12 mouse cellular contexts compared by ENCODE assay signal in the genomic region with DNA sequence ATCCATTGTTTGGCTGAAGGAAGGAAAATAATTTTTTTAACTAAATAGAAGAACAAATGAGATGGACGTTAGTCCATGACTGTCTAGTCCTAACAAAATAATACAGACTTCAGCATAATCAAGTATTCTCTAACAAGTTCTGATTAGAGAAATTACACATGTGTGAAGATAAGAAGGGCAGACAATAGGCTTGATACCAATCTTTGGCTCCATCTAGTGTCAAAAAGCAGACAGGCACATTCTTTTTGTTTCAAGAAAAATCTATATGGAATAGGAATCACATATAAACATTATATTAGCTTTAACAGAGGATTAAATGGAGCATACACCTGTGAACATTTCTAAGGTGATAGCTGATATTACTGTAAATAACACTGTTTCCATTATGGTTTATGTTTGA.
DNase-seq lines count a peak whose midpoint lies in the region; ATAC-seq and TF ChIP-seq lines count a peak whose summit lies in the region.
"Had no signal": no experiment of that assay in that cellular context is flagged by ENCODE, and none has a peak within 500 bp of the region (broad histone marks: within the 10 kb centered on the region; RNA-seq: fewer than 3 reads in every experiment).

No protein-coding gene starts in this region.

- intact Hi-C loops in left cerebral cortex, adult 2 months (cut with DNase I), result loop anchor here (10.0 kb wide), 1 partner anchor 289 kb away; the partner anchor contains the start of gene 6330403K07Rik

- no peak overlapping the region for H3K4me3 ChIP-seq in embryonic facial prominence, embryonic 11.5 days (ENCODE audit: low read depth, low read length)
- no peak overlapping the region for H3K4me3 ChIP-seq in embryonic facial prominence, embryonic 10.5 days
- H3K4me3 ChIP-seq in left cerebral cortex, adult 2 months, result no peak overlapping the region
- no peak overlapping the region for H3K4me3 ChIP-seq in neural tube, embryonic 15.5 days (replicated peaks)
- H3K4me3 ChIP-seq: erythroblast, embryonic 14.5 days; midbrain, embryonic 12.5 days had no signal

- H3K4me1 ChIP-seq in embryonic facial prominence, embryonic 11.5 days (ENCODE audit: control insufficient read depth, insufficient read depth, low read length), result no peaks in the 10 kb centered on the region
- H3K4me1 ChIP-seq in embryonic facial prominence, embryonic 10.5 days, result no peaks in the 10 kb centered on the region
- H3K4me1 ChIP-seq in neural tube, embryonic 15.5 days, result no peaks in the 10 kb centered on the region
- H3K4me1 ChIP-seq: midbrain, embryonic 12.5 days had no signal

- no peak overlapping the region for H3K27ac ChIP-seq in embryonic facial prominence, embryonic 11.5 days (replicated peaks; ENCODE audit: low read depth, low read length)
- no peak overlapping the region for H3K27ac ChIP-seq in embryonic facial prominence, embryonic 10.5 days (replicated peaks)
- H3K27ac ChIP-seq in left cerebral cortex, adult 2 months, result no peak overlapping the region
- H3K27ac ChIP-seq in neural tube, embryonic 15.5 days (replicated peaks), result no peak overlapping the region
- H3K27ac ChIP-seq: midbrain, embryonic 12.5 days had no signal

- TF ChIP-seq CTCF in left cerebral cortex, adult 2 months (IDR thresholded peaks at IDR 0.05), result peak; percentile 81

- no peaks in the 10 kb centered on the region for H3K27me3 ChIP-seq in embryonic facial prominence, embryonic 11.5 days (ENCODE audit: control insufficient read depth, insufficient read depth, low read length)
- H3K27me3 ChIP-seq in embryonic facial prominence, embryonic 10.5 days (replicated peaks; ENCODE audit: low read depth, poor library complexity, severe bottlenecking), result no peaks in the 10 kb centered on the region
- H3K27me3 ChIP-seq in neural tube, embryonic 15.5 days (replicated peaks), result no peaks in the 10 kb centered on the region
- H3K27me3 ChIP-seq: midbrain, embryonic 12.5 days had no signal

- no peaks in the 10 kb centered on the region for H3K36me3 ChIP-seq in embryonic facial prominence, embryonic 11.5 days (replicated peaks; ENCODE audit: control insufficient read depth, insufficient read depth, low read depth, low read length)
- no peaks in the 10 kb centered on the region for H3K36me3 ChIP-seq in embryonic facial prominence, embryonic 10.5 days (replicated peaks)
- no peaks in the 10 kb centered on the region for H3K36me3 ChIP-seq in neural tube, embryonic 15.5 days
- H3K36me3 ChIP-seq: midbrain, embryonic 12.5 days had no signal

- H3K9me3 ChIP-seq in embryonic facial prominence, embryonic 11.5 days (replicated peaks; ENCODE audit: control insufficient read depth, low read length), result no peaks in the 10 kb centered on the region
- no peaks in the 10 kb centered on the region for H3K9me3 ChIP-seq in embryonic facial prominence, embryonic 10.5 days
- no peaks in the 10 kb centered on the region for H3K9me3 ChIP-seq in neural tube, embryonic 15.5 days (replicated peaks)
- H3K9me3 ChIP-seq: midbrain, embryonic 12.5 days had no signal

- H3K4me2 ChIP-seq in embryonic facial prominence, embryonic 11.5 days (ENCODE audit: low read depth, low read length), result no peak overlapping the region
- no peak overlapping the region for H3K4me2 ChIP-seq in neural tube, embryonic 15.5 days
- H3K4me2 ChIP-seq: midbrain, embryonic 12.5 days had no signal

- 38% methylated on average over 1 of the region's 1 CpGs for WGBS in embryonic facial prominence, embryonic 11.5 days
- WGBS in embryonic facial prominence, embryonic 10.5 days, result 32% methylated on average over 1 of the region's 1 CpGs
- WGBS in neural tube, embryonic 15.5 days, result 42% methylated on average over 1 of the region's 1 CpGs

- H3K9ac ChIP-seq in embryonic facial prominence, embryonic 11.5 days (replicated peaks; ENCODE audit: low read length), result no peak overlapping the region
- no peak overlapping the region for H3K9ac ChIP-seq in neural tube, embryonic 15.5 days (replicated peaks)
- H3K9ac ChIP-seq: midbrain, embryonic 12.5 days had no signal

- ATAC-seq in embryonic facial prominence, embryonic 11.5 days (replicated peaks; ENCODE audit: insufficient number of reproducible peaks, low FRiP score, low TSS enrichment, low read depth), result no peak
- peak; percentile 70 for ATAC-seq in neutrophil, adult 5-6 weeks (ENCODE audit: extremely low read depth, insufficient number of reproducible peaks, low FRiP score, poor library complexity, severe bottlenecking)
- no peak for ATAC-seq in neural tube, embryonic 15.5 days (ENCODE audit: low FRiP score)

- peak; percentile 47 for DNase-seq in embryonic facial prominence, embryonic 11.5 days (ENCODE audit: low spot score)
- DNase-seq in embryonic facial prominence, embryonic 10.5 days (ENCODE audit: low spot score), result no peak
- DNase-seq in left cerebral cortex, adult 2 months (ENCODE audit: extremely low spot score in 1 of 2, low spot score in 2 of 2), result no peak
- DNase-seq in left cerebral cortex, adult 11 months (ENCODE audit: low spot score), result no peak
- DNase-seq in NIH3T3 (ENCODE audit: low read depth), result peak; percentile 6
- no peak for DNase-seq in testis, postnatal 14 days (ENCODE audit: low spot score)
- DNase-seq: gastrocnemius, postnatal 14 days; liver had no signal

Comparison
In these comparisons a context has a peak if more than half of its experiments do, and no peak if none do; other contexts are left out.
1. DNase-seq: peak in embryonic facial prominence, embryonic 11.5 days (single experiment) and NIH3T3 (single experiment); none in embryonic facial prominence, embryonic 10.5 days (single experiment), left cerebral cortex, adult 2 months (0 of 2), left cerebral cortex, adult 11 months (single experiment) and testis, postnatal 14 days (single experiment).